Mouse (Mus musculus) kidney, adult 2 months (tissue): ENCODE data around the gene Dclk3.

Experiments used
- CTCF ChIP-seq: fragments of 200-500 bp; conservative IDR thresholded peaks from 2 replicates; pipeline ENCODE4 v1.5.1; 2011; ENCODE audit warnings: low read depth, mild to moderate bottlenecking, control low read depth, low read length, moderate library complexity, mixed read lengths; ENCODE audit not compliant: insufficient read depth, insufficient read length
- POLR2A ChIP-seq: fragments of 200-500 bp; IDR thresholded peaks from one replicate; pipeline ENCODE4 v1.6.1; 2011; ENCODE audit warnings: low read depth, low read length, control low read depth

DNA sequence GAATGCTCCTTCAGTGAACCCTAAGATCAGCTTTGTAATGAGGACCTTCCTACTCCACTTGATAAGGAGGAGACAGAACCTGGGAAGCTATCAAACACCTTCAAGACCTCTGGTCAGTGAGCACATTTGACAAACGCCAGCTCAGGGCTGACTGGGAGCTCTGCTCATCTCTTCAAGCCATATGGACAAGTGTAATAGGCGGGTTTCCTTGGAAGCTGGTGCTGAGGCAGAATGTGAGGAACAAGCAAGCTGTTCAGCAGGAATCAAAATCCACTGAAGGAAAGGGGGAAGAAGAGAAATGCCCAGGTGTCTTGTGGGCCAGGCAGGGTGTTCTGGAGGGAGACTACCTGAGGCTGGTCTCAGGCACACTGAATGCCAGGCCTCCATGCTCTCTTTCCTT lies 17.0 kb upstream of the Dclk3 start:
- TF ChIP-seq POLR2A (no peak), CTCF (no peak)
